Mouse (Mus musculus): ENCODE data around the gene Ppp1r1b. TPM values are rescaled to one million over a fixed set of nuclear protein-coding genes. Genes with fewer than 3 reads are reported as not detected.

The Ppp1r1b gene
- polyA plus RNA-seq (2016; fragmentation: Nextera tagmentation; extraction: Ambion mirVana) = 0.23 and 0.41 TPM in 2 replicates

GRCm38 (mm10) chr11:98348083-98348961, at the start of gene Ppp1r1b:
Gene Ppp1r1b, plus strand, starts transcription at chr11:98348404.
- Histone ChIP-seq H3K36me3 (replicated peaks) (no peaks in the 10 kb centered on the region), H3K4me3 (peak within 1 kb of the TSS; percentile 54), H3K27ac (no peak within 1 kb of the TSS; the same call in 1 of the 2 replicates), H3K27me3 (ENCODE audit: poor library complexity, severe bottlenecking) (peaks cover 100% of the 10 kb centered on the region), H3K4me1 (peaks cover 41% of the 10 kb centered on the region), H3K9me3 (no peaks in the 10 kb centered on the region)
- DNase-seq (ENCODE audit: extremely low spot score, low spot score) = no peak
- WGBS = under 1% methylated on average over 55 of the region's 55 CpGs

- H3K36me3 ChIP-seq (replicated peaks) = no peaks in the 10 kb centered on the region
- no peaks in the 10 kb centered on the region for H3K9me3 ChIP-seq
- H3K27me3 ChIP-seq (ENCODE audit: poor library complexity, severe bottlenecking) = peaks cover 84% of the 10 kb centered on the region
- no peak overlapping the region for H3K27ac ChIP-seq
- peaks cover 66% of the 10 kb centered on the region for H3K4me1 ChIP-seq
- DNase-seq (ENCODE audit: extremely low spot score, low spot score) = no peak
- 5% methylated on average over 10 of the region's 10 CpGs for WGBS
- peak overlapping the region; percentile 25; the same call in 1 of the 2 replicates for H3K4me3 ChIP-seq
Measured at GRCm38 (mm10) chr11:98298484-98299205, 49.6 kb upstream of the Ppp1r1b start.

- 2% methylated on average over 26 of the region's 26 CpGs for WGBS
- H3K4me3 ChIP-seq = no peak overlapping the region; the same call in 1 of the 2 replicates
- peak; percentile 71 for DNase-seq (ENCODE audit: extremely low spot score, low spot score)
- H3K27me3 ChIP-seq (ENCODE audit: poor library complexity, severe bottlenecking) = peaks cover 89% of the 10 kb centered on the region
- no peak overlapping the region for H3K27ac ChIP-seq
- H3K4me1 ChIP-seq = peaks cover 4% of the 10 kb centered on the region; the same call in 1 of the 2 replicates
- no peaks in the 10 kb centered on the region for H3K9me3 ChIP-seq
- H3K36me3 ChIP-seq (replicated peaks) = no peaks in the 10 kb centered on the region
Measured at GRCm38 (mm10) chr11:98313790-98314323, 34.3 kb upstream of the Ppp1r1b start.

- peaks cover 8% of the 10 kb centered on the region; the same call in 1 of the 2 replicates for H3K4me1 ChIP-seq
- H3K27ac ChIP-seq = no peak overlapping the region
- no peak for DNase-seq (ENCODE audit: extremely low spot score, low spot score)
- no peaks in the 10 kb centered on the region for H3K36me3 ChIP-seq (replicated peaks)
- H3K4me3 ChIP-seq = no peak overlapping the region
- 4% methylated on average over 7 of the region's 7 CpGs for WGBS
- peaks cover 100% of the 10 kb centered on the region for H3K27me3 ChIP-seq (ENCODE audit: poor library complexity, severe bottlenecking)
- H3K9me3 ChIP-seq = no peaks in the 10 kb centered on the region
Measured at GRCm38 (mm10) chr11:98317479-98317878, 30.7 kb upstream of the Ppp1r1b start.

- DNase-seq (ENCODE audit: extremely low spot score, low spot score) = peak; percentile 14
- under 1% methylated on average over 14 of the region's 14 CpGs for WGBS
- Histone ChIP-seq H3K9me3 (no peaks in the 10 kb centered on the region), H3K4me3 (no peak overlapping the region; the same call in 1 of the 2 replicates), H3K4me1 (peaks cover 8% of the 10 kb centered on the region; the same call in 1 of the 2 replicates), H3K36me3 (replicated peaks) (no peaks in the 10 kb centered on the region), H3K27ac (no peak overlapping the region), H3K27me3 (ENCODE audit: poor library complexity, severe bottlenecking) (peaks cover 100% of the 10 kb centered on the region)
Measured at GRCm38 (mm10) chr11:98318421-98319116, 29.6 kb upstream of the Ppp1r1b start.

GRCm38 (mm10) chr11:98319120-98319519, 29.1 kb upstream of the Ppp1r1b start:
- H3K36me3 ChIP-seq (replicated peaks) = no peaks in the 10 kb centered on the region
- H3K27ac ChIP-seq = no peak overlapping the region
- H3K4me1 ChIP-seq = 0 out of 2 replicates have a peak, but pooled peaks cover 4% of the 10 kb centered on the region
- peaks cover 100% of the 10 kb centered on the region for H3K27me3 ChIP-seq (ENCODE audit: poor library complexity, severe bottlenecking)
- WGBS = 2% methylated on average over 15 of the region's 15 CpGs
- no peak overlapping the region for H3K4me3 ChIP-seq
- H3K9me3 ChIP-seq = no peaks in the 10 kb centered on the region
- peak; percentile 14 for DNase-seq (ENCODE audit: extremely low spot score, low spot score)

- WGBS = 13% methylated on average over 4 of the region's 4 CpGs
- Histone ChIP-seq H3K27ac (no peak overlapping the region), H3K36me3 (replicated peaks) (no peaks in the 10 kb centered on the region), H3K27me3 (ENCODE audit: poor library complexity, severe bottlenecking) (peaks cover 100% of the 10 kb centered on the region), H3K4me1 (0 out of 2 replicates have a peak, but pooled peaks cover 4% of the 10 kb centered on the region), H3K4me3 (no peak overlapping the region), H3K9me3 (no peaks in the 10 kb centered on the region)
- peak; percentile 14 for DNase-seq (ENCODE audit: extremely low spot score, low spot score)
Measured at GRCm38 (mm10) chr11:98319544-98319943, 28.7 kb upstream of the Ppp1r1b start.

- H3K4me1 ChIP-seq = 0 out of 2 replicates have a peak, but pooled peaks cover 4% of the 10 kb centered on the region
- H3K9me3 ChIP-seq = no peaks in the 10 kb centered on the region
- peaks cover 100% of the 10 kb centered on the region for H3K27me3 ChIP-seq (ENCODE audit: poor library complexity, severe bottlenecking)
- no peak overlapping the region for H3K27ac ChIP-seq
- 5% methylated on average over 2 of the region's 2 CpGs for WGBS
- H3K4me3 ChIP-seq = no peak overlapping the region
- no peak for DNase-seq (ENCODE audit: extremely low spot score, low spot score)
- no peaks in the 10 kb centered on the region for H3K36me3 ChIP-seq (replicated peaks)
Measured at GRCm38 (mm10) chr11:98319944-98320343, 28.3 kb upstream of the Ppp1r1b start.

GRCm38 (mm10) chr11:98320381-98320780, 27.8 kb upstream of the Ppp1r1b start:
- peaks cover 100% of the 10 kb centered on the region for H3K27me3 ChIP-seq (ENCODE audit: poor library complexity, severe bottlenecking)
- 9% methylated on average over 12 of the region's 12 CpGs for WGBS
- peak; percentile 14 for DNase-seq (ENCODE audit: extremely low spot score, low spot score)

GRCm38 (mm10) chr11:98320806-98321676, 27.2 kb upstream of the Ppp1r1b start:
- Histone ChIP-seq H3K27ac (no peak overlapping the region), H3K27me3 (ENCODE audit: poor library complexity, severe bottlenecking) (peaks cover 100% of the 10 kb centered on the region), H3K4me1 (0 out of 2 replicates have a peak, but pooled peaks cover 4% of the 10 kb centered on the region), H3K9me3 (no peaks in the 10 kb centered on the region), H3K4me3 (no peak overlapping the region), H3K36me3 (replicated peaks) (no peaks in the 10 kb centered on the region)
- WGBS = 1% methylated on average over 30 of the region's 30 CpGs
- DNase-seq (ENCODE audit: extremely low spot score, low spot score) = peak; percentile 16

More at GRCm38 (mm10) chr11:98320381-98320780, 27.8 kb upstream of the Ppp1r1b start:
- H3K36me3 ChIP-seq (replicated peaks) = no peaks in the 10 kb centered on the region
- H3K9me3 ChIP-seq = no peaks in the 10 kb centered on the region
- H3K27ac ChIP-seq = no peak overlapping the region
- 0 out of 2 replicates have a peak, but pooled peaks cover 4% of the 10 kb centered on the region for H3K4me1 ChIP-seq
- no peak overlapping the region for H3K4me3 ChIP-seq

- no peak overlapping the region for H3K27ac ChIP-seq
- 4% methylated on average over 5 of the region's 5 CpGs for WGBS
- peaks cover 4% of the 10 kb centered on the region for H3K4me1 ChIP-seq
- peaks cover 100% of the 10 kb centered on the region for H3K27me3 ChIP-seq (ENCODE audit: poor library complexity, severe bottlenecking)
- no peak overlapping the region for H3K4me3 ChIP-seq
- H3K36me3 ChIP-seq (replicated peaks) = no peaks in the 10 kb centered on the region
- no peaks in the 10 kb centered on the region for H3K9me3 ChIP-seq
- peak; percentile 14 for DNase-seq (ENCODE audit: extremely low spot score, low spot score)
Measured at GRCm38 (mm10) chr11:98321677-98322003, 26.6 kb upstream of the Ppp1r1b start.
